Mouse (Mus musculus) MEL (cell line): ENCODE results near the gene Magi2. TPM values are rescaled to one million over a fixed set of nuclear protein-coding genes. Genes with fewer than 3 reads are reported as not detected.

Experiments
- DNase-seq: peaks from one replicate; pipeline ENCODE4 v3.0.0; 2011; ENCODE audit warnings: low read depth, low spot score
- H3K27ac ChIP-seq: 2 replicates; pipeline ENCODE4 v1.5.1; 2012; ENCODE audit warnings: low read depth, mild to moderate bottlenecking, control low read depth, low read length, moderate library complexity; ENCODE audit not compliant: control insufficient read depth
- H3K27me3 ChIP-seq, 2 experiments: fragments of 150-350 bp in 1 of 2; sonication (generic) in 1 of 2; 2 replicates each; pipeline ENCODE4 v1.6.1; 2012; ENCODE audit warnings: low read length in 2 of 2, mild to moderate bottlenecking in 2 of 2, improper control_type of control experiment in 1 of 2, moderate library complexity in 1 of 2; ENCODE audit not compliant: insufficient read depth in 2 of 2, control insufficient read depth in 1 of 2
- H3K36me3 ChIP-seq, 2 experiments: 2 replicates each; pipeline ENCODE4 v1.6.1; 2012 to 2014; ENCODE audit warnings: low read length in 2 of 2, improper control_type of control experiment in 1 of 2, inconsistent platforms in 1 of 2, mild to moderate bottlenecking in 1 of 2; ENCODE audit not compliant: insufficient read depth in 2 of 2, control insufficient read depth in 1 of 2
- H3K4me1 ChIP-seq, 2 experiments: fragments of 150-350 bp in 1 of 2; sonication (generic) in 1 of 2; 2 replicates each; pipeline ENCODE4 v1.6.1; 2012; ENCODE audit warnings: low read length in 2 of 2, improper control_type of control experiment in 1 of 2, mild to moderate bottlenecking in 1 of 2; ENCODE audit not compliant: insufficient read depth in 2 of 2, control insufficient read depth in 1 of 2
- H3K4me3 ChIP-seq, 2 experiments: fragments of 150-350 bp in 1 of 2; sonication (generic) in 1 of 2; 2 replicates each; pipeline ENCODE4 v1.5.1; 2012; ENCODE audit warnings: low read depth in 2 of 2, low read length in 2 of 2, mild to moderate bottlenecking in 2 of 2, moderate library complexity in 2 of 2, control low read depth in 1 of 2, improper control_type of control experiment in 1 of 2; ENCODE audit not compliant: control insufficient read depth in 1 of 2, insufficient read depth in 1 of 2
- H3K79me2 ChIP-seq: 2 replicates; pipeline ENCODE4 v1.6.1; 2012; ENCODE audit warnings: mild to moderate bottlenecking, low read length, moderate library complexity; ENCODE audit not compliant: control insufficient read depth, poor library complexity, insufficient read depth
- H3K9ac ChIP-seq: 2 replicates; pipeline ENCODE4 v1.6.1; 2012; ENCODE audit warnings: low read depth, mild to moderate bottlenecking, control low read depth, low read length, moderate library complexity; ENCODE audit not compliant: control insufficient read depth, poor library complexity, severe bottlenecking
- H3K9me3 ChIP-seq: fragments of 150-350 bp; sonication (generic); replicated peaks from 2 replicates; pipeline ENCODE4 v1.6.1; 2012; ENCODE audit warnings: mild to moderate bottlenecking, low read length, improper control_type of control experiment, moderate library complexity; ENCODE audit not compliant: insufficient read depth
- BHLHE40 ChIP-seq: IDR thresholded peaks from 2 replicates; pipeline ENCODE4 v1.6.1; 2012; ENCODE audit warnings: low read depth, mild to moderate bottlenecking, inconsistent platforms, low read length, improper control_type of control experiment, borderline replicate concordance
- CHD1 ChIP-seq: IDR thresholded peaks from 2 replicates; pipeline ENCODE4 v1.6.1; 2012; ENCODE audit warnings: low read depth, mild to moderate bottlenecking, inconsistent platforms, low read length, improper control_type of control experiment
- CHD2 ChIP-seq: IDR thresholded peaks from 2 replicates; pipeline ENCODE4 v1.6.1; 2011; ENCODE audit warnings: low read length, improper control_type of control experiment
- E2F4 ChIP-seq: IDR thresholded peaks from 2 replicates; pipeline ENCODE4 v1.6.1; 2011; ENCODE audit warnings: low read depth, low read length, improper control_type of control experiment, borderline replicate concordance
- ELF1 ChIP-seq: IDR thresholded peaks from 2 replicates; pipeline ENCODE4 v1.6.1; 2014; ENCODE audit warnings: low read depth, mild to moderate bottlenecking, inconsistent platforms, low read length, improper control_type of control experiment, moderate library complexity
- ETS1 ChIP-seq: IDR thresholded peaks from 2 replicates; pipeline ENCODE4 v1.6.1; 2012; ENCODE audit warnings: low read depth, mild to moderate bottlenecking, inconsistent platforms, low read length, improper control_type of control experiment, moderate library complexity
- GABPA ChIP-seq: IDR thresholded peaks from 2 replicates; pipeline ENCODE4 v1.6.1; 2012; ENCODE audit warnings: low read depth, mild to moderate bottlenecking, inconsistent platforms, low read length, improper control_type of control experiment, moderate library complexity
- KAT2A ChIP-seq: conservative IDR thresholded peaks from 2 replicates; pipeline ENCODE4 v1.6.1; 2012; ENCODE audit warnings: low read depth, low read length, improper control_type of control experiment, inconsistent platforms
- MAX ChIP-seq: IDR thresholded peaks from 2 replicates; pipeline ENCODE4 v1.6.1; 2011; ENCODE audit warnings: low read length, improper control_type of control experiment
- MEF2A ChIP-seq: IDR thresholded peaks from 2 replicates; pipeline ENCODE4 v1.6.1; 2014; ENCODE audit warnings: low read depth, mild to moderate bottlenecking, inconsistent platforms, low read length, improper control_type of control experiment; ENCODE audit not compliant: poor library complexity, insufficient replicate concordance, severe bottlenecking; ENCODE audit errors: extremely low read depth
- MYC ChIP-seq: IDR thresholded peaks from 2 replicates; pipeline ENCODE4 v1.6.1; 2011; ENCODE audit warnings: low read depth, mild to moderate bottlenecking, low read length, improper control_type of control experiment, moderate library complexity
- NRF1 ChIP-seq: IDR thresholded peaks from 2 replicates; pipeline ENCODE4 v1.6.1; 2014; ENCODE audit warnings: low read depth, mild to moderate bottlenecking, inconsistent platforms, low read length, improper control_type of control experiment, moderate library complexity; ENCODE audit not compliant: poor library complexity, insufficient read depth, severe bottlenecking
- POLR2A ChIP-seq, 2 experiments: IDR thresholded peaks; 2 replicates each; pipeline ENCODE4 v1.6.1; 2011 to 2012; ENCODE audit warnings: low read length in 2 of 2, mild to moderate bottlenecking in 2 of 2, control low read depth in 1 of 2, improper control_type of control experiment in 1 of 2, low read depth in 1 of 2, moderate library complexity in 1 of 2; ENCODE audit not compliant: control insufficient read depth in 1 of 2, insufficient read depth in 1 of 2, poor library complexity in 1 of 2
- RAD21 ChIP-seq: IDR thresholded peaks from 2 replicates; pipeline ENCODE4 v1.6.1; 2011; ENCODE audit warnings: mild to moderate bottlenecking, low read depth, low read length, improper control_type of control experiment
- RCOR1 ChIP-seq: IDR thresholded peaks from 2 replicates; pipeline ENCODE4 v1.6.1; 2012; ENCODE audit warnings: low read depth, mild to moderate bottlenecking, inconsistent platforms, low read length, improper control_type of control experiment
- SIN3A ChIP-seq: IDR thresholded peaks from 2 replicates; pipeline ENCODE4 v1.6.1; 2012; ENCODE audit warnings: low read length, improper control_type of control experiment, inconsistent platforms
- SMC3 ChIP-seq: IDR thresholded peaks from 2 replicates; pipeline ENCODE4 v1.6.1; 2011; ENCODE audit warnings: low read depth, low read length, improper control_type of control experiment
- TAL1 ChIP-seq: IDR thresholded peaks from 2 replicates; pipeline ENCODE4 v1.6.1; 2012; ENCODE audit warnings: mild to moderate bottlenecking, inconsistent platforms, low read length, moderate library complexity, mixed read lengths
- TBP ChIP-seq: IDR thresholded peaks from 2 replicates; pipeline ENCODE4 v1.8.0; 2011; ENCODE audit warnings: low read depth, low read length, improper control_type of control experiment
- TCF12 ChIP-seq: IDR thresholded peaks from 2 replicates; pipeline ENCODE4 v1.6.1; 2014; ENCODE audit warnings: low read depth, mild to moderate bottlenecking, inconsistent platforms, low read length, improper control_type of control experiment, moderate library complexity
- UBTF ChIP-seq: IDR thresholded peaks from 2 replicates; pipeline ENCODE4 v1.6.1; 2012; ENCODE audit warnings: low read depth, mild to moderate bottlenecking, inconsistent platforms, low read length, improper control_type of control experiment, moderate library complexity, borderline replicate concordance; ENCODE audit not compliant: insufficient read depth
- ZC3H11A ChIP-seq: IDR thresholded peaks from 2 replicates; pipeline ENCODE4 v1.6.1; 2012; ENCODE audit warnings: low read depth, mild to moderate bottlenecking, inconsistent platforms, low read length, improper control_type of control experiment
- ZKSCAN1 ChIP-seq: IDR thresholded peaks from 2 replicates; pipeline ENCODE4 v1.6.1; 2012; ENCODE audit warnings: low read depth, mild to moderate bottlenecking, inconsistent platforms, low read length, improper control_type of control experiment, moderate library complexity
- ZMIZ1 ChIP-seq: IDR thresholded peaks from 2 replicates; pipeline ENCODE4 v1.6.1; 2012; ENCODE audit warnings: low read depth, mild to moderate bottlenecking, inconsistent platforms, low read length, improper control_type of control experiment, moderate library complexity
- ZNF384 ChIP-seq: IDR thresholded peaks from 2 replicates; pipeline ENCODE4 v1.6.1; 2012; ENCODE audit warnings: low read depth, mild to moderate bottlenecking, inconsistent platforms, low read length, improper control_type of control experiment
- polyA plus RNA-seq, 2 experiments: library from polyadenylated mRNA; stranded (reverse) in 1 of 2; unstranded in 1 of 2; fragments of >175 nt in 1 of 2; fragments of >200 nt in 1 of 2; gene quantifications; 2 replicates each; pipeline versions ENCODE4 v1.2.1 to v1.2.4; 2012; ENCODE audit warnings: low replicate concordance in 2 of 2, low read depth in 1 of 2; ENCODE audit not compliant: insufficient read length in 2 of 2, insufficient read depth in 1 of 2, missing spikeins in 1 of 2
- total RNA-seq: library from RNA; depleted of rRNA; stranded (reverse); fragments of 300-350 nt; gene quantifications from 2 replicates; pipeline ENCODE4 v1.2.3, GENCODE M21; 2012

Gene Magi2
- total and polyA plus RNA-seq, 3 experiments, result 0.46 to 0.47 TPM; not detected in 1

DNA sequence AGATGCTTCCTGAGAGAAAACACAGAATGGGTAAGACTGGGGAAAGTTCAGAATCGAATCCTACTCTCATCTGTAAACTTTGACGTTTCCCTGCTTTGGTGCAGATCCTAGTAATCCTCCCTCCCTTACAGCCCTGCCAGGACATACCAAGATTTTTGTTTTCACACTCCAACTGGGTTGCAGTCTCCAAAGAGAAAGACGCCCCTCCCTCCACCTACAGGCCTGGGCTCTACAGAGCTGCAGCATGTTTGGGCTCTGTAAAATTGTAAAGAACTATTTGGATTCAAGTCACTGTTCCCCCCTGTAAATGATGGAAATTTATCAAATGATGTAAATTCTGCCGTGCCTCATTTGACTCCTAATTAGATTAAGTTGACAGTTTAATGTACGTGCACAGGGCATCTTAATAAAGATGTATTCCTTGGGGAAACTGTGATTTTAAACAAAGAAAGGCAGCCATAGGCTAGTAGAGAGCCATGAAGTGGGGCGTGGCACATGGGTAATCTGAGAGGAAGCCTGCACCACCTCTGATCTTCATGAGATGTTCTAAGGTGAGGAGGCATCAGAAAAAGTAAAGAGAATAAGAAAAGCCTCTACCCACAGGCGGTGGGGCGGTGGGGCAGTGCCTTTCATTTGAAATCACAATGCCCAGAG is 1310.7 kb downstream of the Magi2 start:
- no peak for TF ChIP-seq POLR2A (IDR thresholded peaks at IDR 0.05; ENCODE audit: control insufficient read depth in 1 of 2, insufficient read depth in 1 of 2, low read depth in 1 of 2, low read length in 2 of 2, poor library complexity in 1 of 2)
- TF ChIP-seq KAT2A, result no peak
- TF ChIP-seq ZNF384, result no peak
- TF ChIP-seq NRF1, result no peak
- TF ChIP-seq E2F4, result no peak
- no peak for TF ChIP-seq SMC3
- TF ChIP-seq RAD21, result no peak
- no peak for TF ChIP-seq TBP
- TF ChIP-seq SIN3A, result no peak
- TF ChIP-seq ZKSCAN1, result no peak
- no peak for TF ChIP-seq RCOR1
- no peak for TF ChIP-seq ELF1
- no peak for TF ChIP-seq ETS1
- TF ChIP-seq ZMIZ1, result no peak
- no peak for TF ChIP-seq MYC
- TF ChIP-seq UBTF, result no peak
- TF ChIP-seq BHLHE40, result no peak
- H3K79me2 ChIP-seq, result no peaks in the 10 kb centered on the region
- no peaks in the 10 kb centered on the region for H3K4me1 ChIP-seq
- H3K36me3 ChIP-seq, result no peaks in the 10 kb centered on the region
- H3K27me3 ChIP-seq, result no peaks in the 10 kb centered on the region
- no peaks in the 10 kb centered on the region for H3K9me3 ChIP-seq
- H3K4me3 ChIP-seq, result no peak overlapping the region
- no peak overlapping the region for H3K27ac ChIP-seq
- no peak overlapping the region for H3K9ac ChIP-seq
- no peak for DNase-seq

GRCm38 (mm10) chr5:20544374-20544773 is 1317.5 kb downstream of the Magi2 start:
- no peak overlapping the region for H3K9ac ChIP-seq
- no peak overlapping the region for H3K4me3 ChIP-seq
- no peak overlapping the region for H3K27ac ChIP-seq
- TF ChIP-seq ZNF384, result no peak
- TF ChIP-seq MEF2A, result no peak
- no peak for TF ChIP-seq RCOR1
- no peak for TF ChIP-seq RAD21
- TF ChIP-seq CHD1, result no peak
- TF ChIP-seq ZC3H11A, result no peak
- no peak for TF ChIP-seq GABPA
- TF ChIP-seq TCF12, result no peak
- TF ChIP-seq MYC, result no peak
- TF ChIP-seq TAL1, result no peak
- TF ChIP-seq BHLHE40, result no peak
- TF ChIP-seq MAX, result no peak
- TF ChIP-seq NRF1, result no peak
- TF ChIP-seq ELF1, result no peak
- TF ChIP-seq SIN3A, result no peak
- TF ChIP-seq ETS1, result no peak
- TF ChIP-seq CHD2, result no peak
- H3K4me1 ChIP-seq, result no peaks in the 10 kb centered on the region
- no peaks in the 10 kb centered on the region for H3K36me3 ChIP-seq
- DNase-seq, result no peak
- peaks cover 0 to 2% of the 10 kb centered on the region in 2 experiments; a peak in 1 of 4 replicates for H3K27me3 ChIP-seq
- H3K9me3 ChIP-seq, result no peaks in the 10 kb centered on the region
- H3K79me2 ChIP-seq, result no peaks in the 10 kb centered on the region
